Mouse (Mus musculus): ENCODE measurements at regions not wholly inside any gene's neighbourhood (a gene's known extent, or its start where the extent isn't known, plus 50 kb on each side); places are given as distances from the start of the nearest gene placed in this dataset.

- no peak overlapping the region for H3K4me3 ChIP-seq (replicated peaks; ENCODE audit: control insufficient read depth, low read depth, low read length)
- no peak overlapping the region for H3K27ac ChIP-seq (ENCODE audit: control insufficient read depth, insufficient read depth, low read depth, low read length, poor library complexity)
- TF ChIP-seq POLR2A (IDR thresholded peaks at IDR 0.05; ENCODE audit: borderline replicate concordance, control insufficient read depth, low read depth, low read length) (no peak), CTCF (IDR thresholded peaks at IDR 0.05; ENCODE audit: control insufficient read depth, insufficient read depth, low read length) (no peak)
- 58% methylated on average over 5 of the region's 5 CpGs for WGBS
- H3K4me1 ChIP-seq (ENCODE audit: control insufficient read depth, insufficient read depth, low read length): no peaks in the 10 kb centered on the region
These were observed 98.0 kb upstream of the Mtap start for GRCm38 (mm10) chr4:89038906-89039305.

- Histone ChIP-seq H3K4me3 (replicated peaks; ENCODE audit: control insufficient read depth, low read depth, low read length) (no peak overlapping the region), H3K27ac (ENCODE audit: control insufficient read depth, insufficient read depth, low read depth, low read length, poor library complexity) (no peak overlapping the region), H3K4me1 (ENCODE audit: control insufficient read depth, insufficient read depth, low read length) (no peaks in the 10 kb centered on the region)
- 72% methylated on average over 4 of the region's 4 CpGs for WGBS
- TF ChIP-seq POLR2A (IDR thresholded peaks at IDR 0.05; ENCODE audit: borderline replicate concordance, control insufficient read depth, low read depth, low read length) (no peak), CTCF (IDR thresholded peaks at IDR 0.05; ENCODE audit: control insufficient read depth, insufficient read depth, low read length) (no peak)
These were observed 98.8 kb upstream of the Mtap start for GRCm38 (mm10) chr4:89038135-89038534.

- TF ChIP-seq POLR2A (IDR thresholded peaks at IDR 0.05; ENCODE audit: borderline replicate concordance, control insufficient read depth, low read depth, low read length): no peak
- TF ChIP-seq CTCF (IDR thresholded peaks at IDR 0.05; ENCODE audit: control insufficient read depth, insufficient read depth, low read length): no peak
- Histone ChIP-seq H3K27ac (ENCODE audit: control insufficient read depth, insufficient read depth, low read depth, low read length, poor library complexity) (no peak overlapping the region), H3K4me3 (replicated peaks; ENCODE audit: control insufficient read depth, low read depth, low read length) (no peak overlapping the region), H3K4me1 (ENCODE audit: control insufficient read depth, insufficient read depth, low read length) (no peaks in the 10 kb centered on the region)
- 60% methylated on average over 2 of the region's 2 CpGs for WGBS
These were observed 102.1 kb upstream of the Mtap start for GRCm38 (mm10) chr4:89034822-89035221.

- H3K4me3 ChIP-seq (replicated peaks; ENCODE audit: control insufficient read depth, low read depth, low read length): no peak overlapping the region
- no peak overlapping the region for H3K27ac ChIP-seq (ENCODE audit: control insufficient read depth, insufficient read depth, low read depth, low read length, poor library complexity)
- 79% methylated on average over 3 of the region's 3 CpGs for WGBS
- H3K4me1 ChIP-seq (ENCODE audit: control insufficient read depth, insufficient read depth, low read length): no peaks in the 10 kb centered on the region
- TF ChIP-seq POLR2A (IDR thresholded peaks at IDR 0.05; ENCODE audit: borderline replicate concordance, control insufficient read depth, low read depth, low read length) (no peak), CTCF (IDR thresholded peaks at IDR 0.05; ENCODE audit: control insufficient read depth, insufficient read depth, low read length) (no peak)
These were observed 102.6 kb upstream of the Mtap start for GRCm38 (mm10) chr4:89034299-89034698.

- WGBS: 59% methylated on average over 2 of the region's 2 CpGs
- Histone ChIP-seq H3K4me1 (ENCODE audit: control insufficient read depth, insufficient read depth, low read length) (no peaks in the 10 kb centered on the region), H3K4me3 (replicated peaks; ENCODE audit: control insufficient read depth, low read depth, low read length) (no peak overlapping the region), H3K27ac (ENCODE audit: control insufficient read depth, insufficient read depth, low read depth, low read length, poor library complexity) (no peak overlapping the region)
- TF ChIP-seq POLR2A (IDR thresholded peaks at IDR 0.05; ENCODE audit: borderline replicate concordance, control insufficient read depth, low read depth, low read length) (no peak), CTCF (IDR thresholded peaks at IDR 0.05; ENCODE audit: control insufficient read depth, insufficient read depth, low read length) (no peak)
These were observed 124.1 kb upstream of the Mtap start for GRCm38 (mm10) chr4:89012681-89013353.

GRCm38 (mm10) chr4:89008561-89008960 lies 128.4 kb upstream of the Mtap start:
- no peak for TF ChIP-seq CTCF (IDR thresholded peaks at IDR 0.05; ENCODE audit: control insufficient read depth, insufficient read depth, low read length)
- no peak for TF ChIP-seq POLR2A (IDR thresholded peaks at IDR 0.05; ENCODE audit: borderline replicate concordance, control insufficient read depth, low read depth, low read length)
- WGBS: 66% methylated on average over 5 of the region's 5 CpGs
- Histone ChIP-seq H3K27ac (ENCODE audit: control insufficient read depth, insufficient read depth, low read depth, low read length, poor library complexity) (no peak overlapping the region), H3K4me1 (ENCODE audit: control insufficient read depth, insufficient read depth, low read length) (no peaks in the 10 kb centered on the region), H3K4me3 (replicated peaks; ENCODE audit: control insufficient read depth, low read depth, low read length) (no peak overlapping the region)

GRCm38 (mm10) chr4:89001470-89001869 lies 121.5 kb upstream of the Ifne start:
- no peak overlapping the region for H3K4me3 ChIP-seq (replicated peaks; ENCODE audit: control insufficient read depth, low read depth, low read length)
- WGBS: 65% methylated on average over 4 of the region's 4 CpGs
- no peak overlapping the region for H3K27ac ChIP-seq (ENCODE audit: control insufficient read depth, insufficient read depth, low read depth, low read length, poor library complexity)
- H3K4me1 ChIP-seq (ENCODE audit: control insufficient read depth, insufficient read depth, low read length): no peaks in the 10 kb centered on the region
- TF ChIP-seq CTCF (IDR thresholded peaks at IDR 0.05; ENCODE audit: control insufficient read depth, insufficient read depth, low read length) (no peak), POLR2A (IDR thresholded peaks at IDR 0.05; ENCODE audit: borderline replicate concordance, control insufficient read depth, low read depth, low read length) (no peak)

- 68% methylated on average over 4 of the region's 4 CpGs for WGBS
- no peaks in the 10 kb centered on the region for H3K4me1 ChIP-seq (ENCODE audit: control insufficient read depth, insufficient read depth, low read length)
- no peak overlapping the region for H3K4me3 ChIP-seq (replicated peaks; ENCODE audit: control insufficient read depth, low read depth, low read length)
- TF ChIP-seq POLR2A (IDR thresholded peaks at IDR 0.05; ENCODE audit: borderline replicate concordance, control insufficient read depth, low read depth, low read length): no peak
- no peak for TF ChIP-seq CTCF (IDR thresholded peaks at IDR 0.05; ENCODE audit: control insufficient read depth, insufficient read depth, low read length)
- no peak overlapping the region for H3K27ac ChIP-seq (ENCODE audit: control insufficient read depth, insufficient read depth, low read depth, low read length, poor library complexity)
These were observed 120.9 kb upstream of the Ifne start for GRCm38 (mm10) chr4:89000855-89001254.

- TF ChIP-seq POLR2A (IDR thresholded peaks at IDR 0.05; ENCODE audit: borderline replicate concordance, control insufficient read depth, low read depth, low read length) (no peak), CTCF (IDR thresholded peaks at IDR 0.05; ENCODE audit: control insufficient read depth, insufficient read depth, low read length) (no peak)
- 80% methylated on average over 6 of the region's 6 CpGs for WGBS
- no peaks in the 10 kb centered on the region for H3K4me1 ChIP-seq (ENCODE audit: control insufficient read depth, insufficient read depth, low read length)
- no peak overlapping the region for H3K27ac ChIP-seq (ENCODE audit: control insufficient read depth, insufficient read depth, low read depth, low read length, poor library complexity)
- H3K4me3 ChIP-seq (replicated peaks; ENCODE audit: control insufficient read depth, low read depth, low read length): no peak overlapping the region
These were observed 120.2 kb upstream of the Ifne start for GRCm38 (mm10) chr4:89000200-89000599.
